Mouse (Mus musculus) embryo, embryonic 9.5 days (tissue): ENCODE results near the gene Mob3a.
A peak's percentile ranks its signal among the peaks of the same experiment; 100 is the strongest.

ENCODE experiments used
- DNase-seq: peaks from one replicate; pipeline ENCODE4 v3.0.0-alpha.2; 2017; ENCODE audit errors: extremely low spot score

Gene Mob3a

GRCm38 (mm10) chr10:80677942-80678436 is 23.8 kb downstream of the Mob3a start, which contains the start of gene Mknk2:
Gene Mknk2, minus strand, starts transcription at chr10:80678112.
- DNase-seq, result no peak

- DNase-seq, result no peak
Measured at GRCm38 (mm10) chr10:80677128-80677875, 24.5 kb downstream of the Mob3a start.

- DNase-seq, result peak; percentile 99
Measured at GRCm38 (mm10) chr10:80676198-80676928, 25.4 kb downstream of the Mob3a start.

- no peak for DNase-seq
Measured at GRCm38 (mm10) chr10:80675405-80676197, 26.2 kb downstream of the Mob3a start.

GRCm38 (mm10) chr10:80674851-80675404 is 26.8 kb downstream of the Mob3a start:
- no peak for DNase-seq

- no peak for DNase-seq
Measured at GRCm38 (mm10) chr10:80674161-80674711, 27.5 kb downstream of the Mob3a start.

- no peak for DNase-seq
Measured at GRCm38 (mm10) chr10:80673690-80674089, 28.1 kb downstream of the Mob3a start.

GRCm38 (mm10) chr10:80671936-80672690 is 29.7 kb downstream of the Mob3a start:
- no peak for DNase-seq

- DNase-seq, result no peak
Measured at GRCm38 (mm10) chr10:80671251-80671650, 30.5 kb downstream of the Mob3a start.

- no peak for DNase-seq
Measured at GRCm38 (mm10) chr10:80670531-80670930, 31.2 kb downstream of the Mob3a start.

GRCm38 (mm10) chr10:80669737-80670485 is 31.9 kb downstream of the Mob3a start:
- no peak for DNase-seq

GRCm38 (mm10) chr10:80669018-80669417 is 32.8 kb downstream of the Mob3a start:
- no peak for DNase-seq

- no peak for DNase-seq
Measured at GRCm38 (mm10) chr10:80668614-80669013, 33.2 kb downstream of the Mob3a start.

- no peak for DNase-seq
Measured at GRCm38 (mm10) chr10:80666837-80667412, 34.9 kb downstream of the Mob3a start.

GRCm38 (mm10) chr10:80665981-80666733 is 35.6 kb downstream of the Mob3a start:
- DNase-seq, result no peak

GRCm38 (mm10) chr10:80665459-80665858 is 36.3 kb downstream of the Mob3a start:
- no peak for DNase-seq

GRCm38 (mm10) chr10:80665016-80665380 is 36.8 kb downstream of the Mob3a start:
- DNase-seq, result peak; percentile 48

- no peak for DNase-seq
Measured at GRCm38 (mm10) chr10:80664197-80665015, 37.4 kb downstream of the Mob3a start.
